ENCODE assay signal across 11 mouse cellular contexts in the genomic region with DNA sequence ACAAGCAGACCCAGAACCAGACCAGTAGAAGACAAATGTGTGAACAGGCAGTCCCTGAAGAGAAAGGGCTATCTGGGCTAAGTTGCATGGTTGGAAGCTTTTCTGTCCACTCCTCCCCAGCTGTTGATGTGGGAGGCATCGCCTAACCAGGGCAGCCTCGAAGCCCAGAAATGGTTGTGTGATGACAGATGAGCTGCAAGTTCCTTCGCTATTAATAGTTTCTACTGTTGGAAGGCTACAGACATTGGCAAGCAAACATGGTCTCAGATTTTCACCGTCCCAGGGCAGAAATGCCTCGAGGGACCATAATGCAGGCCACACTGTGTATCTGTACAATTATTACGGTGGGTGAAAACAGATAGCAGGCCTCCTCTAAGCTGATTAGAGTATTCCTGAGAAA. TPM values are rescaled to one million over a fixed set of nuclear protein-coding genes. Genes with fewer than 3 reads are reported as not detected.
DNase-seq lines count a peak whose midpoint lies in the region; ATAC-seq lines count a peak whose summit lies in the region.
"Had no signal": no experiment of that assay in that cellular context is flagged by ENCODE, and none has a peak within 500 bp of the region (broad histone marks: within the 10 kb centered on the region; RNA-seq: fewer than 3 reads in every experiment).

No protein-coding gene starts in this region.

- 0 out of 2 replicates have a peak overlapping the region, but pooled peaks have one; percentile 29 for H3K27ac ChIP-seq in lung, embryonic 15.5 days
- H3K27ac ChIP-seq: liver, embryonic 14.5 days had no signal

- peak; percentile 38 for ATAC-seq in frontal cortex, adult (ENCODE audit: low TSS enrichment)
- peak; percentile 5; the same call in 1 of the 2 replicates for ATAC-seq in lung, embryonic 15.5 days (ENCODE audit: borderline replicate concordance, extremely low read depth, low FRiP score, low TSS enrichment)
- ATAC-seq in cerebellum, adult (ENCODE audit: insufficient number of reproducible peaks, low FRiP score, low TSS enrichment), result no peak
- no peak for ATAC-seq in megakaryocyte progenitor cell, adult 5-6 weeks (replicated peaks; ENCODE audit: poor library complexity)

- peaks cover 49% of the 10 kb centered on the region for H3K4me1 ChIP-seq in lung, embryonic 15.5 days

- no peak for DNase-seq in frontal cortex, postnatal 14 days (ENCODE audit: low spot score in 2 of 2)
- peak; percentile 70 for DNase-seq in 3T3-L1 (ENCODE audit: low read depth, low spot score)
- DNase-seq in heart, adult 9 months (ENCODE audit: low spot score in 2 of 2), result peak; percentile 77 to 80
- DNase-seq in MN1 (ENCODE audit: low spot score), result no peak
- DNase-seq: spleen, adult 18-20 months had no signal

- no peaks in the 10 kb centered on the region for H3K36me3 ChIP-seq in lung, embryonic 15.5 days

- peaks cover 22% of the 10 kb centered on the region for H3K27me3 ChIP-seq in lung, embryonic 15.5 days

- H3K4me3 ChIP-seq in lung, embryonic 15.5 days, result no peak overlapping the region

- WGBS in lung, embryonic 15.5 days, result 26% methylated on average over 6 of the region's 6 CpGs

- no peak overlapping the region for H3K9ac ChIP-seq in lung, embryonic 15.5 days
- H3K9ac ChIP-seq: liver, embryonic 14.5 days had no signal

- H3K4me2 ChIP-seq in lung, embryonic 15.5 days, result peak overlapping the region; percentile 79; the same call in 1 of the 2 replicates

- H3K9me3 ChIP-seq in lung, embryonic 15.5 days, result no peaks in the 10 kb centered on the region

RNA-seq across cellular contexts. Expression of a gene that starts 1.7 kb away (rescaled TPM):
- polyA plus RNA-seq in lung, embryonic 15.5 days (2015; fragmentation: Nextera tagmentation; extraction: Ambion mirVana), result 4.1 and 4.4 TPM in 2 replicates
- 2.8 and 3.0 TPM in 2 replicates for total RNA-seq in megakaryocyte progenitor cell, adult 5-6 weeks (2015)
- 1.9 and 2.2 TPM in 2 replicates for total RNA-seq in megakaryocyte progenitor cell, adult 5-6 weeks (2017)
- polyA plus RNA-seq: C2C12 had no signal

RNA-seq across cellular contexts. Expression of a gene that starts 1.7 kb away (rescaled TPM):
- polyA plus RNA-seq in lung, embryonic 15.5 days (2015; fragmentation: Nextera tagmentation; extraction: Ambion mirVana), result 4.1 and 4.5 TPM in 2 replicates
- total RNA-seq in megakaryocyte progenitor cell, adult 5-6 weeks (2015), result 8.6 and 9.3 TPM in 2 replicates
- total RNA-seq in megakaryocyte progenitor cell, adult 5-6 weeks (2017), result 3.8 and 4.4 TPM in 2 replicates
- polyA plus RNA-seq: C2C12 had no signal

RNA-seq across cellular contexts. Expression of a gene that starts 5.1 kb away (rescaled TPM):
- 0.09 TPM in 1 of 2 replicates, not detected in the other for polyA plus RNA-seq in lung, embryonic 15.5 days (2015; fragmentation: Nextera tagmentation; extraction: Ambion mirVana)
- 0.05 TPM in 2 replicates for total RNA-seq in megakaryocyte progenitor cell, adult 5-6 weeks (2015)
- total RNA-seq in megakaryocyte progenitor cell, adult 5-6 weeks (2017), result 0.10 and 0.17 TPM in 2 replicates
- polyA plus RNA-seq: C2C12 had no signal

RNA-seq across cellular contexts. Expression of a gene that starts 17.7 kb away (rescaled TPM):
- 0.07 and 0.16 TPM in 2 replicates for polyA plus RNA-seq in lung, embryonic 15.5 days (2015; fragmentation: Nextera tagmentation; extraction: Ambion mirVana)
- total RNA-seq in megakaryocyte progenitor cell, adult 5-6 weeks (2015), result not detected in 2 replicates
- not detected in 2 replicates for total RNA-seq in megakaryocyte progenitor cell, adult 5-6 weeks (2017)
- polyA plus RNA-seq: C2C12 had no signal

Comparison
In these comparisons a context has a peak if more than half of its experiments do, and no peak if none do; other contexts are left out.
1. ATAC-seq: peak in frontal cortex, adult (single experiment) and lung, embryonic 15.5 days (single experiment); none in cerebellum, adult (single experiment) and megakaryocyte progenitor cell, adult 5-6 weeks (single experiment).
2. DNase-seq: peak in 3T3-L1 (single experiment) and heart, adult 9 months (2 of 2); none in frontal cortex, postnatal 14 days (0 of 2) and MN1 (single experiment).